Mouse (Mus musculus) frontal cortex, postnatal 14 days (tissue): Measurements from ENCODE around the gene Pef1.

Experiments
- DNase-seq, 2 experiments: peaks; one replicate each; pipeline ENCODE4 v3.0.0; 2022; ENCODE audit warnings: low spot score in 2 of 2

Pef1 gene

DNA sequence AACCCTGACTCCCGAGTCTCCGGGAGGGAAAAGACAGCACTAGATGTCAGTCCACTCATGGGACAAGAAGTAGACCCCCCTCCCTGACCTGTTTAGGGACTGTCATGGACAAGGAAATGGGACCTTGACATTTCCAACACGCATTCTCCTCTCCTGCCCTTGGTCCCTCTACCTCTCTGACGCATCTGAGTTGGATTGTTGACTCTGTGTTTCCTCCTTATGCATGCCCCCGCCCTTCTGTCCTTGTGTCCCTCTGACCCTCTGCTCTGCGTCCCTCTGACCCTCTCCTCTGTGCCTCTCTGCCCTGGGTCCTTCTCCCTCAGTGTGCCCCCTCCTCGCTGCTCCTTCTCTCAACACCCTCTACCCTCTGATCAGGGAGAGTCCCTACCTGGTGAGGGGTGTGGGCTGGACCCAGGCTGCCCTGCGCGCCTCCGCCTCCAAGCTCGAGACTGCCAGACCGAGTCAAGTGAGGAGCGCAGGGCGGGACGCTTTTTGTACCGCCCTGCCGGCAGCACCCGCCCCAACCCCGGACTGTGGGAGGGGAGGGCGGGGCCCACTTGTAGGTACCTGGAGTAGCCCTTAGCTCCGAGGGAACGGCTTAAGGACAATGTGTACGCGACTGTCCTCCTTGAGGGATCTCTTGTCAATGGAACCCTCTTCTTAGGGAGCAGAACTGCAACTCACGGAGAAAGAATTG, 72.1 kb downstream of the Pef1 start:
- no peak for DNase-seq

- DNase-seq = no peak
Measured at GRCm38 (mm10) chr4:130175072-130175711, 72.8 kb downstream of the Pef1 start, which contains the start of gene Tinagl1. Gene Tinagl1 (minus strand): TSS chr4:130175122.

DNA sequence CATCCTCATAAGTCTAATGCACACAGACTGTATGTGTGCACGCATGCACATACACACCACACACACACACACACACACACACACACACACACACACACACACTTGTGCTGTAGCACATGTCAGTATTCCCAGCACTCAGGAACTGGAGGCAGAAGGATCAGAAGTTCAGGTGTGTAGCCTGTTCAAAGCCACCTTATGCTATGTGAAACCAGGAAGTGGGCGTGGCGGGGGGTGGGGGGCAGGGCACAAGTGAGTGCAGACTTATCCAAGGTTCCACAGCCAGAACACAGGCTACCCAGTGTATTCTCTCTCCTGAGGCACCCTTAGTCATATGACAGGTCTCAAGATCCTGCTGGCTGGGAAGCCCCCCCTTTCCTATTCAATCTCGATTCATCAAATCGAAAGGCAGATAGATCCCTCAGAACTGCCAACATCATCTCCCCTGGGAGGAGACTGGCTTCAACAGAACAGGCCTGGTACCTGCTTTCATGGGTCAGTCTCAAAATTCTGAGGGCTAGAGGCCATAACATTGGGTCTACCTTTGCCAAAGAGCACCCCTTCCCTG, 73.9 kb downstream of the Pef1 start:
- DNase-seq = no peak

DNA sequence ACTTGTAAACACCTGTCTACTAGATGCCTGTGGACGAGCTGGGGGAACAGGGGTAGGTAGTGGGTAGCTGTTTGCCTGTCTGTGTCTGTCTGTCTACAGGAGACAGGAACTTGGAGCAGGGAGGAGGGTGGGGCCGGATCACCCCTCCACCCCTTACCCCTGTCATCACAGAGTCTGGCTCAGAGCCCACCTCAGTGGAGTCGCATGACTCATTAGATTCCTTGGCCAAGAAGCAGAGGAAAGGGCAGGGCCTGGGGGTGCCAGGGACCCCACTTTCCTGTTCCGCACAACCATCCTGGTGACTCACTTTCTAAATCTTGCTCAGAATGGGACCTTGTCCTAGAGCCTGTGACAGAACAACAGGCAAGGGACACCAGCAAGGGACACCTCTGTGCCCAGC, 74.7 kb downstream of the Pef1 start:
- no peak for DNase-seq

DNA sequence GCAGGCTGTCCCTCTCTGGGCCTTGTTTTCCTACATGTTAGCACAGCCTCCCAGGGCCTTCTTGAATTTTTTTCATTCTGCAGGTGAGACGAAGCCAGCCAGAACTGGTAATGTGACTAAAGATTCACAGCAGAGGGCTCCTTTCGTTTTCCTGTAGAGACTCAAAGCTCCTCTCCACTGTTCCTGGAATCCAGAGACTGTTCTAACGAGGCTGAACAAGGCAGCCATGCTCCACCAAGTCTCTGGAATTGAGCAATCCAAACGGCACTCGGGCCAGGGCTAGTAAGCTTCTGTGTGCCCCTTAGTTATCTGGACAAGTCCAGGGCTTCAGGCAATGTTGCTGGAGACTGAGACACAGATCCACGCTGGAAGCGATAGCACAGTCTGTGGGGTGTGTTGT, 75.2 kb downstream of the Pef1 start:
- DNase-seq = no peak
